Mouse (Mus musculus): ENCODE data around the gene Prpf40b.
"Not testable (repeated sequence)": the region's sequence is repeated elsewhere in the genome, so short reads cannot be mapped to it uniquely, and the experiment has no call there.

Prpf40b gene

GRCm38 (mm10) chr15:99294813-99295374 lies at the start of gene Prpf40b:
TSS of gene Prpf40b (plus strand) at chr15:99295087.
- DNase-seq (ENCODE audit: extremely low spot score, low spot score) = peak; percentile 97

- not testable (repeated sequence) for DNase-seq (ENCODE audit: extremely low spot score, low spot score)
Observed at GRCm38 (mm10) chr15:99246736-99247135, 48.2 kb upstream of the Prpf40b start.

DNA sequence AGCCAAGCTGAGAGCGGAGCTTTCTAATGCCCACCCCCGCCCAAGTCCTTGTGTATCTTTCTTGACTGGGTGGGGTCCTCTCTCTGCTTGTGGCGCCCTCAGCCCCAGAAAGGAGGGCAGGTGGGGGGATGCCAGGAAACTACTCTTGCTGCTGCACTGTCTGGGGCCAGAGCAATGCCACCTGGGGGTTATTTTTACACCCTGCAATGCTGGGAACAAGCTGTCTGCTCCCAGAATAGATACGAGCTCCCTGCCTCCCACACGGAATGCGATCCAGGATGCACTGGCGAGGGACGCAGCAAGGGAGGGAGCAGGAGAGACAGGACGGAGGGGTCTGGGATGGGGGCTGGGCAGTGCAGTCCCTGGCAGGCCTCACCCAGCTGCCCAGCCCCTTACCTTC lies 45.9 kb upstream of the Prpf40b start:
- DNase-seq (ENCODE audit: extremely low spot score, low spot score) = no peak

DNA sequence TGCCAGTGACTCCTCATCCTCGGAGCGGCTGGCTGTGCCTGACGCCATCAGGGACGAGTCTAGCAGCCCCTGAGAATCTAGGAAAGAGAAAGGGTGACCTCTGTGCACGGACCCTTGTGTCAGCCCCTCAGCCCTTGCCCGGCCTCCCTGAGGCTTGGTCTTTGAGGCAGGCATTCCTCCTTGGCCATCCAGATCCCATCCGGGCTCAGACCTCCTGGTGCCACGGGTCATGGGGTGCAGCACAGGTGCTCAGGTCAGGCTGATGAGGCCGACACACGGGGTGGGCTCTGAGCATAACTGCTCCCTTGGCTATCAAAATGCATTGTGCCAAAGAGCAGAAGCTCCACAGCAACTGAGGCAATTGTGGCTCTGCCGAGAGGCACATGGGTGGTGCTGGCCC lies 44.9 kb upstream of the Prpf40b start:
- DNase-seq (ENCODE audit: extremely low spot score, low spot score) = no peak

GRCm38 (mm10) chr15:99251111-99251510 lies 43.8 kb upstream of the Prpf40b start:
- not testable (repeated sequence) for DNase-seq (ENCODE audit: extremely low spot score, low spot score)

- peak; percentile 96 for DNase-seq (ENCODE audit: extremely low spot score, low spot score)
Observed at GRCm38 (mm10) chr15:99251626-99252380, 43.1 kb upstream of the Prpf40b start, which contains the start of gene Mcrs1. TSS of gene Mcrs1 (minus strand) at chr15:99251961.

GRCm38 (mm10) chr15:99252381-99253174 lies 42.3 kb upstream of the Prpf40b start:
- DNase-seq (ENCODE audit: extremely low spot score, low spot score) = no peak

GRCm38 (mm10) chr15:99253175-99253479 lies 41.8 kb upstream of the Prpf40b start:
- not testable (repeated sequence) for DNase-seq (ENCODE audit: extremely low spot score, low spot score)

DNA sequence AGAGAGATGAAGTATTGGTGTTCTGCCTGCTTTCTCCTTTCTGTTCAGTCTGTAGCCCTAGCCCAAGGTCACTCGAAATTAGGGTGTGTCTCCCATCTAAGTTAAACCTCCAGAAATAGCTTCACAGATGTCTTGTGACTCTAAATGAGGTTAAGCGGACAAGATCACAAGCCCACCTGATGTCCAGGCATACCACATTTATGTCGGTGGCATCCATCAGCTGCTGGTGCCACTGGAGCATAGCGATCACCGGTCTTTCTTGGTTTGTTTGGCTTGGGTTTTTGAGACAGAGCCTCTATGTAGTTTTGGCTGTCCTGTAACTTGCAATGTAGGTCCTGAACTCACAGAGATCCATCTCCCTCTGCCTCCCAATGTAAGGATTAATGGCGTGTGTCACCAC lies 41.1 kb upstream of the Prpf40b start:
- DNase-seq (ENCODE audit: extremely low spot score, low spot score) = no peak

DNA sequence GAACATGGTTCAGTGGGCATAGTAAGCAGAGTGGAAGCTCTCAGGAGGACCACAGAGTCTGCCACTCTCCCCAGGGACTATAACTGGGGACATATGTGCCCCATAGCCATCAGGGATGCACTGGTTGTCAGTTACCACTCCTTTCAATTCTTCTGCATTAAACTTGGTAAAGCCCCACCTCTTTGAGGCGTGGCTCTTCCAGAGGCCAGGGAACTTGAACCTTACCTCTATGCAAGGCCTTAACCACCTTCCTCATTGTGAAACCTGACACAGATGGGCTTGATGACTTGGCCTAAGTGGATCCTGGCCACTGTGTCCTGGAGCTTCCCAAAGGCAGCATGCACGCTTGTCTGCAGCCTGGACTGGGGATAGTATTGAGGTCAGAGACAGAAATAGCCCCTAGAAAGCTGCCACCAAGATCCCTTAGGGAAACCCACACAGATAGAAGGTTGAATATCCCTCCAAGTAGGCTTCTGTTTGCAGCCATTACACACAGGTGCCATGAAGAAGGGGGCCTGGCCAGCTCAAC lies 40.3 kb upstream of the Prpf40b start:
- no peak for DNase-seq (ENCODE audit: extremely low spot score, low spot score)

DNA sequence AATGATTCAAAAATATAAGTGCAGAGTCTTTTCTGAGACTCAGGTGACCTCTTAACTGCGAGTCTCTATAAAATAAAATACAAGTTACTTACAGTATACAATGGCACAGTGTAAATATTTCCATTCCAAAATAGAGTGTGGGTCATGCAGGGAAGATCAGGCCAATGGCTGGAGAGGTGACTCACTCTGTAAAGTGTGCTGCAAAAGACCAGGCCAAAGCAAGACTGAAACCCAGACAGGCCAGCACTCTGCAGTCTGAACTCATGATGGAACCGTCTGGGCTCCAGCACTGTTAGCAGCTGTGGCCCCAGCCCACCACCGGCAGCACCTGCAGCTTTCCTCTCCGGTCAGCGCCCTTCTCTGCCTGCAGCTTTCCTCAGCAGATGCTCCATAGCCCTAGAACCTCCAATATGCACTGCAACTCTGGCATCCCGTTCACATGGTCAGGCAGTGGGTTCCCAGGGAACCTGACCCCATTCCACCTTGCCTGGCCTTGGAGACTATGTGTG lies 39.6 kb upstream of the Prpf40b start:
- DNase-seq (ENCODE audit: extremely low spot score, low spot score) = no peak

DNA sequence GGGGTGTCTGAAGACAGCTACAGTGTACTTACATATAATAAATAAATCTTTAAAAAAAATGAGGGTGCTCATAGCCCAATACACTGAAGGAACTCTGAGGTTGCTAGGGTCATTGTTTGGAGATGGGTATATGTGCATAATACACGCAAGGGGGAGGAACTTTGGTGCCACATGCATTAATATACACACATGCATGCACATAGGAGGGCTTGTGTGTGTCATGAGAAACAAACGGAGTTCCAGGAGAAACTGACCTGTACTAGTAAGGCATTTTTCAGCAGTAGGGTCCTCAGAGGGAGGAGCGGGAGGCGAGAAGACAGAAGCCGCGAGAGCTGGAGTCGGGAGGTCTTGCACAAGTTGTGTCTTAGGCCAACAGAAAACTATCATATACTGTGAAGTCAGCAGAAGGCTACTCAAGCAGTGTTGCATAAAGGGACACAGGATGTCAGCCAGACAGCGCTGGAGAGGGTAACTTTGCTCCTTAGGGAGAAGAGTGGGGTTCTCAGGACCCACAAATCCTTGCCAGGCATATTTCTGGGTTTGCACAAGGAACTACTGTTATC lies 35.6 kb upstream of the Prpf40b start:
- DNase-seq (ENCODE audit: extremely low spot score, low spot score) = no peak

DNA sequence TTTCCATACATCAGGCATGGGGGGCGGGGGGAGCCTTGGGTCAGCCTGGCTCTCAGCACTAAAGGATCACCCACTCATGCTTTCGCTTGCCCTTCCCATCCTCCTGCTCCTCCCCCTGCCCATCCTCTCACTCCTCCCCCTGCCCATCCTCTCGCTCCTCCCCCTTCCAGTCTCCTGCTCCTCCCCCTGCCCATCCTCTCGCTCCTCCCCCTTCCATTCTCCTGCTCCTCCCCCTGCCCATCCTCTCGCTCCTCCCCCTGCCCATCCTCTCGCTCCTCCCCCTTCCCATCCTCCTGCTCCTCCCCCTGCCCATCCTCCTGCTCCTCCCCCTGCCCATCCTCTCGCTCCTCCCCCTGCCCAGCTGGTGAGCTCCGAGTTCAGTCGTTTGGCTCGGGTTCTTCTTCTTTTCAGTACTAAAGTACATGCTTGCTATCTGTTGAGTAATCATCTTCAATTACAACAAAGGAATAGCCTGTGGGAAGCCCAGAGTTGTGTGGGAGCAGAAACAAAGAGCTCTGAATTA lies 35.1 kb upstream of the Prpf40b start:
- peak; percentile 80 for DNase-seq (ENCODE audit: extremely low spot score, low spot score)

GRCm38 (mm10) chr15:99262702-99263101 lies 32.2 kb upstream of the Prpf40b start:
- DNase-seq (ENCODE audit: extremely low spot score, low spot score) = no peak

DNA sequence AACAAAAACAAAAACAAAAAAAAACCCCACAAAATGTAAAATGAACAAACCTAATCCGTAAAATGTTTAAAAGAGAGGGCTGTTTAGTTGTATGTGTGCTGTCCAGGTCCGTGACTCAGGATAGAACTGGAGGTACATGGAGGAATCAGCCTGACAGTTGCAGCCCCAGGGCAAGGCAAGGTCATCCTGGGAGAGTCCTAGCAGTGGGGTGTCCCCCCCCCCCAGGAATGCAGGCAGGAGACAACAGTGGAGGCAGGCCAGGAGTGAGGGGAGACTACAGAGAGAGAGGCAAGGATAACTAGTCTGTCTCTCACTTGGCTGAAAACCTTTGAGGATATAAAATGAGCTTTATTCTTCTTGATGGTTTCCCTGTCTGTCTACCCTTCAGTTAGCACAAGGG lies 30.5 kb upstream of the Prpf40b start:
- no peak for DNase-seq (ENCODE audit: extremely low spot score, low spot score)

DNA sequence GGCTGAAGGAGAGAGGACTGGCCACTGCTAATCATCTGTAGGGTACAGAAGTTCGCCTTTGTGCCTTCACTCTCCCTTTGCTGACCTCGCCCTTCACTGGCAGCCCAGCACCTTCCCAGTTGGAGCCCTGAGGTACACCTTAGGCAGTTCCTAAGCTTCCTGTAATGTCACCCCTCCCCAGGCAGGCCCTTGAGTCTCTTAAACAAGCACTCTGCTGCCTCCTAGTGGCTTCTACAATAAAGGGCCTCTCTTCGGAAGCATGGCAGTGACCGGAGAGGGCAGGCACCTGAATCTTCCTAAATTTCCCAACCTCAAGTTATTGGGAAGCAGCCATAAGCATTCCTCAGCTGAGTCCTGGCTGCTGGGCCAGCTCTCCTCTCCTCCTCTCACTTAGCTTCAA lies 29.2 kb upstream of the Prpf40b start:
- peak; percentile 54 for DNase-seq (ENCODE audit: extremely low spot score, low spot score)

GRCm38 (mm10) chr15:99276095-99276494 lies 18.8 kb upstream of the Prpf40b start:
- no peak for DNase-seq (ENCODE audit: extremely low spot score, low spot score)

DNA sequence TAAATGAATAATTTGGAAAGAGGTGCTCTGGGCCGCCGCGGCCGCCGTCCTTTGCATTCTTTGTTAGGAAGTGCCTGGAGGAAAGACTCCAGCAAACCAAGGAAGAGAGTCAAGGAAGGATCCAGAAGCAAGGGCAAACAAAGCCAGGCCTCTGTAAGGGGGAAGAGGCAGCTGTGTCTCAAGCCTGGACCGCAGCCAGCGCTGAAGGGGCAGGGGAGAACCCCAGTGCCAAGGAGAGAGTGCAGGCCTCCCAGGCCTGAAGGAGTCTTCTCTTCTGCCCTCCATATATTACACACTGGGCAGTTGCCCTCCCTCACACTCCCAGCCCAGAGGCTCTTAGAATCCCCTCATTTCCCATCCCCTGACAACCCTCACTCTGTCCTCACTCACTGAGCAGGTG lies 16.6 kb upstream of the Prpf40b start:
- DNase-seq (ENCODE audit: extremely low spot score, low spot score) = no peak

DNA sequence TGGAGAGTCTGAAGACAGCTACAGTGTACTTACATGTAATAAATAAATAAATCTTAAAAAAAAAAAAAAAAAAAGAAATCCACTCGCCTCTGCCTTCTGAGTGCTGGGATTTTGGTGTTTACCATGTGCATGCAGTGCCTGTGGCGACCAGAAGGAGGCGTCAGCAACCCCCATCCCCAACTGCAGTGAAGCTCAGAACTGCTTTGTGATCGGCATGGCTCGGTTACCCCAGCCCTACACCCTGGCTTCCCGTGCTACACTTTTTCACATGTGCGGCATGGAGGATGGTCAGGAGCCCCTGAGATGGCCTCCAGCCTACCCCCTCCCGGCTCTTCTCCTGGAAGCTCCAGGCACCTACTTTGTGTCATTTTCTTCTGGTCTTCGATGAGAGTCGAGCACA lies 11.4 kb upstream of the Prpf40b start:
- DNase-seq (ENCODE audit: extremely low spot score, low spot score) = no peak

- no peak for DNase-seq (ENCODE audit: extremely low spot score, low spot score)
Observed at GRCm38 (mm10) chr15:99284527-99285188, 10.2 kb upstream of the Prpf40b start.

- no peak for DNase-seq (ENCODE audit: extremely low spot score, low spot score)
Observed at GRCm38 (mm10) chr15:99285189-99285535, 9.7 kb upstream of the Prpf40b start.

Data from neural tube, embryonic 10.5 days (tissue).